Mouse (Mus musculus) myocyte (in vitro differentiated cells): ENCODE measurements around the gene Tlr4.

Experiments
- POLR2A ChIP-seq: IDR thresholded peaks from one replicate; pipeline ENCODE4 v1.6.1; 2011; ENCODE audit warnings: low read depth, mild to moderate bottlenecking, control low read depth, moderate library complexity; ENCODE audit not compliant: insufficient read length
- POLR2AphosphoS2 ChIP-seq: IDR thresholded peaks from one replicate; pipeline ENCODE4 v1.6.1; 2011; ENCODE audit warnings: low read depth, control low read depth; ENCODE audit not compliant: insufficient read length
- REST ChIP-seq: IDR thresholded peaks from one replicate; pipeline ENCODE4 v1.6.1; 2011; ENCODE audit warnings: mild to moderate bottlenecking, control low read depth, moderate library complexity; ENCODE audit not compliant: insufficient read depth, insufficient read length
- TCF12 ChIP-seq: IDR thresholded peaks from one replicate; pipeline ENCODE4 v1.6.1; 2011; ENCODE audit warnings: mild to moderate bottlenecking, control low read depth; ENCODE audit not compliant: poor library complexity, insufficient read depth, severe bottlenecking
- TCF3 ChIP-seq: IDR thresholded peaks from one replicate; pipeline ENCODE4 v1.6.1; 2011; ENCODE audit warnings: low read depth, control low read depth; ENCODE audit not compliant: insufficient read length
- USF1 ChIP-seq: IDR thresholded peaks from one replicate; pipeline ENCODE4 v1.6.1; 2011; ENCODE audit warnings: low read depth, mild to moderate bottlenecking, control low read depth, moderate library complexity

GRCm38 (mm10) chr4:66943699-66944098 is 116.3 kb downstream of the Tlr4 start:
- TF ChIP-seq POLR2A (no peak), REST (no peak), TCF3 (no peak), USF1 (no peak), TCF12 (no peak), POLR2AphosphoS2 (no peak)
